In the genomic region with DNA sequence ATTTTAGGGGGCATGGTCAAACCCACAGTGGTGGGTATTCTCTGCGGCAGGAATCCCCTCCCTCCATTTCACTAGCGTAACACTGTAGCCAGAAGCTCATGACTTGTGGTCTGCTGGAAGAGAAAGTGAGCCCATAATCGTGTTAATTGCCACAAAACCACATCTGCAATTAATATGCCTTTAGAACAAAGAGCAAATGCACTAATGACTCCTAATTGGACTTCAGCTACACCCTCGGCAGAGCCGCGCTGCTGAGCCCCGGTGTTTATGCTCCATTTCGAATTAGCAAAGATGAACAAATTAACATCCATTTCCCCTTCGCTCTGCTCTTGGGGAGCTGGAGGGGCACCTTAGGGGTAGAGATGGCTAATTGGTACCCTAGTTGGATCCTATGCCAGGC, we compare ENCODE assay signal across 18 mouse cellular contexts. TPM values are rescaled to one million over a fixed set of nuclear protein-coding genes. Genes with fewer than 3 reads are reported as not detected.
DNase-seq lines count a peak whose midpoint lies in the region; ATAC-seq and TF ChIP-seq lines count a peak whose summit lies in the region.
"Had no signal": no experiment of that assay in that cellular context is flagged by ENCODE, and none has a peak within 500 bp of the region (broad histone marks: within the 10 kb centered on the region; RNA-seq: fewer than 3 reads in every experiment).

No protein-coding gene starts in this region.

- no peak overlapping the region for H3K4me2 ChIP-seq in hindbrain, embryonic 12.5 days (replicated peaks)
- no peak overlapping the region for H3K4me2 ChIP-seq in hindbrain, embryonic 11.5 days (replicated peaks; ENCODE audit: low read depth, low read length)
- H3K4me2 ChIP-seq in midbrain, embryonic 12.5 days (replicated peaks), result no peak overlapping the region
- H3K4me2 ChIP-seq in midbrain, postnatal 0 days (ENCODE audit: low read depth, low read length, poor library complexity, severe bottlenecking), result no peak overlapping the region
- H3K4me2 ChIP-seq in neural tube, embryonic 13.5 days, result no peak overlapping the region
- H3K4me2 ChIP-seq in neural tube, embryonic 15.5 days, result no peak overlapping the region
- H3K4me2 ChIP-seq: heart, embryonic 11.5 days; heart, embryonic 15.5 days had no signal

- peak overlapping the region; percentile 81 for H3K27ac ChIP-seq in hindbrain, embryonic 12.5 days
- H3K27ac ChIP-seq in hindbrain, embryonic 11.5 days (ENCODE audit: low read depth, low read length), result no peak overlapping the region
- H3K27ac ChIP-seq in midbrain, embryonic 12.5 days (replicated peaks), result 0 out of 2 replicates have a peak overlapping the region, but pooled peaks have one; percentile 60
- no peak overlapping the region for H3K27ac ChIP-seq in midbrain, postnatal 0 days (ENCODE audit: low read depth, low read length)
- peak overlapping the region; percentile 81 for H3K27ac ChIP-seq in neural tube, embryonic 13.5 days (replicated peaks)
- peak overlapping the region; percentile 65 for H3K27ac ChIP-seq in neural tube, embryonic 15.5 days (replicated peaks)
- H3K27ac ChIP-seq: heart, adult 2 months; heart, embryonic 15.5 days had no signal

- 80% methylated on average over 9 of the region's 9 CpGs for WGBS in hindbrain, embryonic 12.5 days
- 86% methylated on average over 9 of the region's 9 CpGs for WGBS in hindbrain, embryonic 11.5 days
- 81% methylated on average over 9 of the region's 9 CpGs for WGBS in midbrain, embryonic 12.5 days
- WGBS in midbrain, postnatal 0 days, result 72% methylated on average over 9 of the region's 9 CpGs
- WGBS in neural tube, embryonic 13.5 days, result 54% methylated on average over 9 of the region's 9 CpGs
- 54% methylated on average over 9 of the region's 9 CpGs for WGBS in neural tube, embryonic 15.5 days

- no peak for DNase-seq in hindbrain, embryonic 11.5 days (ENCODE audit: low spot score)
- DNase-seq in midbrain, postnatal 0 days (ENCODE audit: low spot score), result no peak
- no peak for DNase-seq in neural tube, embryonic 10.5 days (ENCODE audit: extremely low spot score, low spot score)
- DNase-seq: adrenal gland, adult 2 months; adrenal gland, postnatal 36 days; cerebellum, adult 2 months; cerebellum, postnatal 10 days; forebrain, postnatal 0 days; gastrocnemius, postnatal 14 days; heart, adult 2 months; heart, postnatal 14 days had no signal

- no peaks in the 10 kb centered on the region for H3K9me3 ChIP-seq in hindbrain, embryonic 12.5 days (replicated peaks)
- no peaks in the 10 kb centered on the region for H3K9me3 ChIP-seq in hindbrain, embryonic 11.5 days (ENCODE audit: control insufficient read depth, low read length)
- H3K9me3 ChIP-seq in midbrain, embryonic 12.5 days, result no peaks in the 10 kb centered on the region
- no peaks in the 10 kb centered on the region for H3K9me3 ChIP-seq in midbrain, postnatal 0 days (ENCODE audit: low read length)
- no peaks in the 10 kb centered on the region for H3K9me3 ChIP-seq in neural tube, embryonic 13.5 days
- H3K9me3 ChIP-seq in neural tube, embryonic 15.5 days (replicated peaks), result no peaks in the 10 kb centered on the region
- H3K9me3 ChIP-seq: embryonic facial prominence, embryonic 10.5 days; heart, embryonic 15.5 days had no signal

- no peaks in the 10 kb centered on the region for H3K36me3 ChIP-seq in hindbrain, embryonic 12.5 days
- H3K36me3 ChIP-seq in hindbrain, embryonic 11.5 days (ENCODE audit: control insufficient read depth, insufficient read depth, low read length), result no peaks in the 10 kb centered on the region
- H3K36me3 ChIP-seq in midbrain, embryonic 12.5 days, result no peaks in the 10 kb centered on the region
- no peaks in the 10 kb centered on the region for H3K36me3 ChIP-seq in midbrain, postnatal 0 days (ENCODE audit: insufficient read depth, low read length)
- no peaks in the 10 kb centered on the region for H3K36me3 ChIP-seq in neural tube, embryonic 13.5 days
- no peaks in the 10 kb centered on the region for H3K36me3 ChIP-seq in neural tube, embryonic 15.5 days
- H3K36me3 ChIP-seq: embryonic facial prominence, embryonic 10.5 days; heart, embryonic 15.5 days had no signal

- H3K4me3 ChIP-seq in hindbrain, embryonic 12.5 days, result no peak overlapping the region
- H3K4me3 ChIP-seq in hindbrain, embryonic 11.5 days (ENCODE audit: low read depth, low read length), result no peak overlapping the region
- H3K4me3 ChIP-seq in midbrain, embryonic 12.5 days, result no peak overlapping the region
- no peak overlapping the region for H3K4me3 ChIP-seq in midbrain, postnatal 0 days (ENCODE audit: low read depth, low read length)
- no peak overlapping the region for H3K4me3 ChIP-seq in neural tube, embryonic 13.5 days
- H3K4me3 ChIP-seq in neural tube, embryonic 15.5 days (replicated peaks), result no peak overlapping the region
- H3K4me3 ChIP-seq: embryonic facial prominence, embryonic 10.5 days; heart, adult 2 months; heart, embryonic 15.5 days had no signal

- no peak for ATAC-seq in hindbrain, embryonic 12.5 days (ENCODE audit: low FRiP score)
- no peak for ATAC-seq in hindbrain, embryonic 11.5 days (ENCODE audit: low FRiP score)
- no peak for ATAC-seq in midbrain, embryonic 12.5 days (ENCODE audit: low FRiP score, low read depth)
- ATAC-seq in midbrain, postnatal 0 days (ENCODE audit: low FRiP score), result no peak
- ATAC-seq in neural tube, embryonic 13.5 days (ENCODE audit: low read depth), result no peak
- no peak for ATAC-seq in neural tube, embryonic 15.5 days (ENCODE audit: low FRiP score)
- ATAC-seq: forebrain, postnatal 0 days had no signal

- H3K4me1 ChIP-seq in hindbrain, embryonic 12.5 days, result peaks cover 39% of the 10 kb centered on the region
- H3K4me1 ChIP-seq in hindbrain, embryonic 11.5 days (replicated peaks; ENCODE audit: control insufficient read depth, insufficient read depth, low read length), result no peaks in the 10 kb centered on the region
- H3K4me1 ChIP-seq in midbrain, embryonic 12.5 days, result peaks cover 36% of the 10 kb centered on the region
- no peaks in the 10 kb centered on the region for H3K4me1 ChIP-seq in midbrain, postnatal 0 days (ENCODE audit: insufficient read depth, low read length)
- peaks cover 56% of the 10 kb centered on the region for H3K4me1 ChIP-seq in neural tube, embryonic 13.5 days (replicated peaks)
- peaks cover 34% of the 10 kb centered on the region for H3K4me1 ChIP-seq in neural tube, embryonic 15.5 days

- H3K27me3 ChIP-seq in hindbrain, embryonic 12.5 days, result no peaks in the 10 kb centered on the region
- H3K27me3 ChIP-seq in hindbrain, embryonic 11.5 days (ENCODE audit: control insufficient read depth, insufficient read depth, low read length), result no peaks in the 10 kb centered on the region
- H3K27me3 ChIP-seq in midbrain, embryonic 12.5 days, result 0 out of 2 replicates have a peak, but pooled peaks cover 12% of the 10 kb centered on the region
- no peaks in the 10 kb centered on the region for H3K27me3 ChIP-seq in midbrain, postnatal 0 days (ENCODE audit: insufficient read depth, low read length)
- H3K27me3 ChIP-seq in neural tube, embryonic 13.5 days, result no peaks in the 10 kb centered on the region
- H3K27me3 ChIP-seq in neural tube, embryonic 15.5 days (replicated peaks), result no peaks in the 10 kb centered on the region

- no peak overlapping the region for H3K9ac ChIP-seq in hindbrain, embryonic 12.5 days
- no peak overlapping the region for H3K9ac ChIP-seq in hindbrain, embryonic 11.5 days (ENCODE audit: low read depth, low read length)
- no peak overlapping the region; the same call in 1 of the 2 replicates for H3K9ac ChIP-seq in midbrain, embryonic 12.5 days (replicated peaks)
- H3K9ac ChIP-seq in midbrain, postnatal 0 days (replicated peaks; ENCODE audit: low read length, poor library complexity, severe bottlenecking), result no peak overlapping the region
- H3K9ac ChIP-seq in neural tube, embryonic 13.5 days, result no peak overlapping the region
- no peak overlapping the region for H3K9ac ChIP-seq in neural tube, embryonic 15.5 days (replicated peaks)
- H3K9ac ChIP-seq: forebrain, postnatal 0 days; heart, embryonic 15.5 days had no signal

- TF ChIP-seq CTCF in midbrain, postnatal 0 days (IDR thresholded peaks at IDR 0.05), result no peak

RNA-seq across cellular contexts. Expression of a gene that starts 10.2 kb away (rescaled TPM):
- 135 and 138 TPM in 2 replicates for polyA plus RNA-seq in hindbrain, embryonic 12.5 days (2016; fragmentation: Nextera tagmentation; extraction: Ambion mirVana)
- polyA plus RNA-seq in hindbrain, embryonic 11.5 days (2014; fragmentation: Nextera tagmentation; extraction: Ambion mirVana), result 33.0 and 42.6 TPM in 2 replicates
- 84.4 and 103 TPM in 2 replicates for polyA plus RNA-seq in midbrain, embryonic 12.5 days (2016; fragmentation: Nextera tagmentation; extraction: Ambion mirVana)
- total RNA-seq in midbrain, postnatal 0 days (2014; rRNA removed), result 552 and 565 TPM in 2 replicates
- polyA plus RNA-seq in midbrain, postnatal 0 days (2015; fragmentation: Nextera tagmentation; extraction: Ambion mirVana), result 196 and 209 TPM in 2 replicates
- 131 and 142 TPM in 2 replicates for polyA plus RNA-seq in neural tube, embryonic 13.5 days (2015; fragmentation: Nextera tagmentation; extraction: Ambion mirVana)
- polyA plus RNA-seq in neural tube, embryonic 15.5 days (2015; fragmentation: Nextera tagmentation; extraction: Ambion mirVana), result 142 and 188 TPM in 2 replicates

RNA-seq across cellular contexts. Expression of a gene that starts 58.0 kb away (rescaled TPM):
- polyA plus RNA-seq in hindbrain, embryonic 12.5 days (2016; fragmentation: Nextera tagmentation; extraction: Ambion mirVana), result 79.0 and 87.1 TPM in 2 replicates
- polyA plus RNA-seq in hindbrain, embryonic 11.5 days (2014; fragmentation: Nextera tagmentation; extraction: Ambion mirVana), result 63.4 and 65.2 TPM in 2 replicates
- 66.3 and 68.2 TPM in 2 replicates for polyA plus RNA-seq in midbrain, embryonic 12.5 days (2016; fragmentation: Nextera tagmentation; extraction: Ambion mirVana)
- total RNA-seq in midbrain, postnatal 0 days (2014; rRNA removed), result 105 and 109 TPM in 2 replicates
- polyA plus RNA-seq in midbrain, postnatal 0 days (2015; fragmentation: Nextera tagmentation; extraction: Ambion mirVana), result 116 and 117 TPM in 2 replicates
- 78.3 and 79.0 TPM in 2 replicates for polyA plus RNA-seq in neural tube, embryonic 13.5 days (2015; fragmentation: Nextera tagmentation; extraction: Ambion mirVana)
- polyA plus RNA-seq in neural tube, embryonic 15.5 days (2015; fragmentation: Nextera tagmentation; extraction: Ambion mirVana), result 92.7 and 103 TPM in 2 replicates

Comparison
In these comparisons a context has a peak if more than half of its experiments do, and no peak if none do; other contexts are left out.
1. H3K27ac ChIP-seq: peak in hindbrain, embryonic 12.5 days (single experiment), midbrain, embryonic 12.5 days (single experiment), neural tube, embryonic 13.5 days (single experiment) and neural tube, embryonic 15.5 days (single experiment); none in hindbrain, embryonic 11.5 days (single experiment) and midbrain, postnatal 0 days (single experiment).